Mouse (Mus musculus) bone marrow, adult 2 months (tissue): ENCODE measurements around the gene Pilra.

Source experiments
- CTCF ChIP-seq: fragments of 200-500 bp; IDR thresholded peaks from 2 replicates; pipeline ENCODE4 v1.5.1; 2011; ENCODE audit warnings: low read length, control low read depth; ENCODE audit not compliant: control insufficient read depth, insufficient read depth
- POLR2A ChIP-seq: fragments of 200-500 bp; IDR thresholded peaks from 2 replicates; pipeline ENCODE4 v1.6.1; 2011; ENCODE audit warnings: low read depth, mild to moderate bottlenecking, control low read depth, low read length, borderline replicate concordance; ENCODE audit not compliant: control insufficient read depth

GRCm38 (mm10) chr5:137826421-137826820, 9.7 kb downstream of the Pilra start:
- TF ChIP-seq POLR2A (no peak), CTCF (no peak)
